Mouse (Mus musculus): ENCODE measurements around the gene Syt11.
"Not testable (repeated sequence)": the region's sequence is repeated elsewhere in the genome, so short reads cannot be mapped to it uniquely, and the experiment has no call there.

Gene Syt11

GRCm38 (mm10) chr3:88719098-88719497 lies 55.9 kb downstream of the Syt11 start:
- peak; percentile 32 for DNase-seq

- no peak for DNase-seq
These were observed 57.1 kb downstream of the Syt11 start for GRCm38 (mm10) chr3:88717831-88718230.

GRCm38 (mm10) chr3:88717198-88717798 lies 57.7 kb downstream of the Syt11 start:
- peak; percentile 29 for DNase-seq

GRCm38 (mm10) chr3:88716399-88717197 lies 58.4 kb downstream of the Syt11 start, which contains the start of gene Rit1:
Gene Rit1 (plus strand): TSS chr3:88716838.
- DNase-seq, result peak; percentile 80

- DNase-seq, result not testable (repeated sequence)
These were observed 59.2 kb downstream of the Syt11 start for GRCm38 (mm10) chr3:88715716-88716115.

- no peak for DNase-seq
These were observed 60.2 kb downstream of the Syt11 start for GRCm38 (mm10) chr3:88714725-88715124.

GRCm38 (mm10) chr3:88713709-88714108 lies 61.3 kb downstream of the Syt11 start:
- DNase-seq, result no peak

- DNase-seq, result no peak
These were observed 73.7 kb downstream of the Syt11 start for GRCm38 (mm10) chr3:88701222-88701621.

- no peak for DNase-seq
These were observed 74.7 kb downstream of the Syt11 start for GRCm38 (mm10) chr3:88700247-88700646.

GRCm38 (mm10) chr3:88698834-88699233 lies 76.1 kb downstream of the Syt11 start:
- DNase-seq, result no peak

- DNase-seq, result no peak
These were observed 76.9 kb downstream of the Syt11 start for GRCm38 (mm10) chr3:88698051-88698450.

- no peak for DNase-seq
These were observed 79.4 kb downstream of the Syt11 start for GRCm38 (mm10) chr3:88695545-88695944.

Data from cerebellum, adult 9-11 months (tissue).